ENCODE assay signal across 18 mouse cellular contexts in the genomic region with DNA sequence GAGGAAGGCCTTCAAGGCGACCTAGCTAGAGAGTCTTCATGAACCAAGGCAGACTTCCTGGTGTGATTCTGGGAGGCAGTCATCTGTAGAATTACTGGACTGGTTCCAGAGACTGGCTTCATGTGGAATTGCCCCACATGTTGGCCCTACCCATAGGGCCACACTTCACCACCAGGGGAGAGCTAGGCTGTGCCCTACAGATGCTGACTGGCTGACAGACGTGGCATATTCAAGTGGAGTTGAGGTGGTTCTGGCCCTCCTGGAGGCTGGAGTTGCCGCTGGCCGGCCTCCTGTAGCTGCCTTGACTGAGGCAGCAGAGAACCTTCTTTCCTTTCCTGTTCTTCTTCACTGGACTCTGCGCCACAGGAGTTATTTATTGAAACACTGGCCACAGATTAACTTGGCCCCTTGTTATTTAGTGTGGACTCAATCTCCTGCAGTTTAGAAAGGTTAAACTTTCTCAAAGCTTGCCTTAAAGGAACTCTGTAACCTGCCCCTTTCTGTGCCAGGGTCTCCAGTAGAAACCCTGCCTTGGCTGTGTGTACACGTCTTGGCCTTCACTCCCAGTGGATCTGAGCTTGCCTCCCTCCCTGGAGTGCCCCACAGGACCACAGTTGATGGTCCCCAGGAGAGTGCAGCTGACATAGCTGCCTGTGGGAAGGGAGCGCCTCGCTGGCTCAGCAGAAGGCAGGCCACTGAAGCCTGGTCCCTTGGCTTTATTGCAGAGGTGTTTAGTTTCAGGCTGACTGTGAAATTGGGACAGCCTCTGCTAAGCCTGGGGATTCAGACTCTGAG. TPM values are rescaled to one million over a fixed set of nuclear protein-coding genes. Genes with fewer than 3 reads are reported as not detected.
DNase-seq lines count a peak whose midpoint lies in the region; ATAC-seq lines count a peak whose summit lies in the region.
"Had no signal": no experiment of that assay in that cellular context is flagged by ENCODE, and none has a peak within 500 bp of the region (broad histone marks: within the 10 kb centered on the region; RNA-seq: fewer than 3 reads in every experiment).

No protein-coding gene starts in this region.

- WGBS in liver, embryonic 13.5 days (ENCODE audit: insufficient replicate concordance), result 72% methylated on average over 8 of the region's 8 CpGs

- no peak overlapping the region for H3K9ac ChIP-seq in liver, embryonic 13.5 days
- H3K9ac ChIP-seq: embryonic facial prominence, embryonic 12.5 days; heart, embryonic 15.5 days; hindbrain, embryonic 13.5 days had no signal

- ATAC-seq in liver, embryonic 13.5 days (ENCODE audit: low read depth), result no peak

- H3K4me3 ChIP-seq in liver, embryonic 13.5 days (replicated peaks), result no peak overlapping the region
- H3K4me3 ChIP-seq: embryonic facial prominence, embryonic 12.5 days; heart, embryonic 15.5 days; hindbrain, embryonic 13.5 days; left cerebral cortex, adult 2 months; midbrain, embryonic 10.5 days had no signal

- peak overlapping the region; percentile 53 for H3K27ac ChIP-seq in liver, embryonic 13.5 days
- H3K27ac ChIP-seq: embryonic facial prominence, embryonic 12.5 days; heart, embryonic 15.5 days; hindbrain, embryonic 13.5 days; left cerebral cortex, adult 2 months; midbrain, embryonic 10.5 days had no signal

- peaks cover 19% of the 10 kb centered on the region for H3K36me3 ChIP-seq in liver, embryonic 13.5 days

- peak; percentile 55 for DNase-seq in adrenal gland, postnatal 10 days
- no peak for DNase-seq in adrenal gland, postnatal 36 days
- DNase-seq in kidney, adult 18-20 months, result peak; percentile 82
- DNase-seq in kidney, postnatal 14 days, result peak; percentile 85
- DNase-seq in liver, embryonic 13.5 days, result no peak
- no peak for DNase-seq in layer of hippocampus, adult 9-11 months
- no peak for DNase-seq in c-Kit-positive CD71-positive TER-119-positive erythroid progenitor cells, embryonic 14.5 days (ENCODE audit: low spot score)
- no peak for DNase-seq in thymus, adult 18-20 months
- DNase-seq: adrenal gland, postnatal 14 days; cerebellum, postnatal 14 days; retina, postnatal 1 day; thymus, postnatal 14 days had no signal

- no peak overlapping the region for H3K4me2 ChIP-seq in liver, embryonic 13.5 days
- H3K4me2 ChIP-seq: embryonic facial prominence, embryonic 12.5 days; heart, embryonic 15.5 days; hindbrain, embryonic 13.5 days had no signal

- H3K9me3 ChIP-seq in liver, embryonic 13.5 days (replicated peaks), result no peaks in the 10 kb centered on the region
- H3K9me3 ChIP-seq: embryonic facial prominence, embryonic 12.5 days; heart, embryonic 15.5 days; hindbrain, embryonic 13.5 days; midbrain, embryonic 10.5 days had no signal

- peaks cover 35% of the 10 kb centered on the region for H3K4me1 ChIP-seq in liver, embryonic 13.5 days (replicated peaks)

- H3K27me3 ChIP-seq in liver, embryonic 13.5 days, result no peaks in the 10 kb centered on the region
- H3K27me3 ChIP-seq: embryonic facial prominence, embryonic 12.5 days; heart, embryonic 15.5 days; hindbrain, embryonic 13.5 days had no signal

RNA-seq across cellular contexts. Expression of gene Sufu, which starts 10.1 kb away (rescaled TPM):
- total RNA-seq in adrenal gland, postnatal 10 days (2021), result 10 to 100 TPM; 21.5 to 23.4 TPM
- total RNA-seq in adrenal gland, postnatal 36 days (2021), result 10 to 100 TPM; 24.2 to 25.4 TPM
- 6.3 and 8.2 TPM in 2 replicates for polyA plus RNA-seq in liver, embryonic 13.5 days (2015; fragmentation: Nextera tagmentation; extraction: Ambion mirVana)

RNA-seq across cellular contexts. Expression of gene Actr1a, which starts 11.2 kb away (rescaled TPM):
- 100 to 1,000 TPM; 100 to 106 TPM for total RNA-seq in adrenal gland, postnatal 10 days (2021)
- total RNA-seq in adrenal gland, postnatal 36 days (2021), result 100 to 1,000 TPM; 107 to 111 TPM
- polyA plus RNA-seq in liver, embryonic 13.5 days (2015; fragmentation: Nextera tagmentation; extraction: Ambion mirVana), result 56.1 and 61.2 TPM in 2 replicates

RNA-seq across cellular contexts. Expression of gene 2310034G01Rik, which starts 56.7 kb away (rescaled TPM):
- under 1 TPM; 0.33 to 0.58 TPM for total RNA-seq in adrenal gland, postnatal 10 days (2021)
- 1 to 10 TPM; 1.3 TPM for total RNA-seq in adrenal gland, postnatal 36 days (2021)
- 0.44 and 0.59 TPM in 2 replicates for polyA plus RNA-seq in liver, embryonic 13.5 days (2015; fragmentation: Nextera tagmentation; extraction: Ambion mirVana)
- total RNA-seq: neutrophil, adult 5-6 weeks had no signal

Comparison
In these comparisons a context has a peak if more than half of its experiments do, and no peak if none do; other contexts are left out.
1. DNase-seq: peak in adrenal gland, postnatal 10 days (single experiment), kidney, adult 18-20 months (single experiment) and kidney, postnatal 14 days (single experiment); none in adrenal gland, postnatal 36 days (0 of 2), liver, embryonic 13.5 days (single experiment), layer of hippocampus, adult 9-11 months (single experiment), c-Kit-positive CD71-positive TER-119-positive erythroid progenitor cells, embryonic 14.5 days (single experiment) and thymus, adult 18-20 months (0 of 2).